Mouse (Mus musculus) intestine, postnatal 0 days (tissue): Measurements from ENCODE around the gene Kpnb1. TPM values are rescaled to one million over a fixed set of nuclear protein-coding genes. Genes with fewer than 3 reads are reported as not detected.

Experiments
- ATAC-seq: fragments of 200-750 bp; cut with Nextera tagmentation; 2 replicates; pipeline ENCODE4 v1.8.0; 2017; ENCODE audit warnings: mild to moderate bottlenecking, moderate TSS enrichment, moderate library complexity
- H3K27ac ChIP-seq: fragments of 300-500 bp; sonication (generic); 2 replicates; pipeline ENCODE4 v1.5.1; 2014; ENCODE audit warnings: mild to moderate bottlenecking, low read depth, low read length, moderate library complexity
- H3K27me3 ChIP-seq: fragments of 300-500 bp; sonication (generic); replicated peaks from 2 replicates; pipeline ENCODE4 v1.6.1; 2014; ENCODE audit warnings: low read length, mixed read lengths; ENCODE audit not compliant: control insufficient read depth, insufficient read depth
- H3K36me3 ChIP-seq: fragments of 300-500 bp; sonication (generic); 2 replicates; pipeline ENCODE4 v1.6.1; 2014; ENCODE audit warnings: mild to moderate bottlenecking, moderate library complexity; ENCODE audit not compliant: control insufficient read depth, insufficient read depth
- H3K4me1 ChIP-seq: fragments of 300-500 bp; sonication (generic); replicated peaks from 2 replicates; pipeline ENCODE4 v1.6.1; 2014; ENCODE audit warnings: antibody characterized with exemption, low read length, mixed read lengths; ENCODE audit not compliant: control insufficient read depth, insufficient read depth
- H3K4me2 ChIP-seq: fragments of 300-500 bp; sonication (generic); replicated peaks from 2 replicates; pipeline ENCODE4 v1.6.1; 2014; ENCODE audit warnings: low read depth, mild to moderate bottlenecking, moderate library complexity
- H3K4me3 ChIP-seq: fragments of 300-500 bp; sonication (generic); 2 replicates; pipeline ENCODE4 v1.5.1; 2014; ENCODE audit warnings: low read depth, low read length
- H3K9ac ChIP-seq: fragments of 300-500 bp; sonication (generic); 2 replicates; pipeline ENCODE4 v1.6.1; 2014; ENCODE audit warnings: mild to moderate bottlenecking, low read depth, low read length
- H3K9me3 ChIP-seq: fragments of 300-500 bp; sonication (generic); 2 replicates; pipeline ENCODE4 v1.6.1; 2016; ENCODE audit warnings: mixed run types; ENCODE audit not compliant: control insufficient read depth
- CTCF ChIP-seq: sonication (generic); IDR thresholded peaks from 2 replicates; pipeline ENCODE4 v1.5.1; 2016; ENCODE audit warnings: low read depth, mild to moderate bottlenecking, control low read depth, antibody characterized with exemption, moderate library complexity
- WGBS: fragments of 180-500 bp; shearing (Covaris S2); extraction: QIAGEN DNeasy Blood & Tissue Kit; methylation state at CpG from one replicate; pipeline ENCODE4 v1.1.7; 2014; 5-methylcytosine and 5-hydroxymethylcytosine counted together
- polyA plus RNA-seq: library from polyadenylated mRNA; unstranded; fragments of >200 nt; fragmentation: Nextera tagmentation; extraction: Ambion mirVana; gene quantifications from 2 replicates; pipeline ENCODE4 v1.2.1, GENCODE M21; 2015

The Kpnb1 gene
- polyA plus RNA-seq, 1 experiment from 2014 or later, result 17.5 TPM

DNA sequence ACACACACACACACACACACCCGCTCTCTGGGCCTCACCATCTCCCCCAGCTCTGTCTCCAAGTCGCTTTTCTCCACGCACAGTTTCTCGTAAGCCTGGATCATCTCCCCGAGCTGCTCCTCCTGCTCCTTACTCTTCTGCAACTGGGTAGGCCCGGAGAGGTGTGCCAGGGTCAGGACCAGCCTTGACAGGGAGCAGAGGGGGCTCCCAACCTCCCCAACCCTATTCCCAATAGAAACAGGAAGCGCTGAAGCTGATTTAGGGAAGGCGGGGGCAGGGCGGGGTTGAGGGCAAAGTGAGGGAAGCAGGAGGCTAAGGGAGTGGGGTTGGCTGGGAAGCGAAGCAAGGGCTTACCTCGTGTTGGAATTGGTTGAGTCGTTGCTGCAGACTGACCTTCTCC is 39.1 kb downstream of the Kpnb1 start:
- peaks cover 31% of the 10 kb centered on the region for H3K27me3 ChIP-seq
- H3K4me2 ChIP-seq, result peak overlapping the region; percentile 95; the same call in 1 of the 2 replicates
- no peak for ATAC-seq
- no peaks in the 10 kb centered on the region; the same call in 1 of the 2 replicates for H3K36me3 ChIP-seq
- no peaks in the 10 kb centered on the region for H3K9me3 ChIP-seq
- H3K4me3 ChIP-seq, result no peak overlapping the region
- H3K4me1 ChIP-seq, result no peaks in the 10 kb centered on the region
- 41% methylated on average over 12 of the region's 12 CpGs for WGBS
- H3K27ac ChIP-seq, result no peak overlapping the region
- H3K9ac ChIP-seq, result no peak overlapping the region
- no peak for TF ChIP-seq CTCF

DNA sequence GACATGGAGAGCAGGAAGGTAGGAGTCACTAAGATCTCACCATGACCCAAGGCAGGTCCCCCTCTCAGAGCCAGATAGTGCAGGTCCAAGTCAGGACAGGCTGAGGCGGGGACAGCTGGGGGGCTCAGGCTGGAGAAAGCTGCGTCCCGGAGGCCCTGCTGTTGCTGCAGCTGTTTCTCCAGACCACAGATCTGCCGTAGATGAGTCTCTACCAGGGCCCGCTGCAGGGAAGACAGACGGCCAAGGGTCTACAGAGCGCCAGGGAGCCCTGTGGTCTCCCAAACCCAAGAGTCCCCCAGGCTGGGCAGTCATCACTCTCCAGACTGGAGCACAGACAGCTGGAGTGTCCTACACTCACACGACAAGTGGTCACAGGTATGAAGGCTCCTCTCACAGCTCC is 40.3 kb downstream of the Kpnb1 start:
- no peaks in the 10 kb centered on the region for H3K9me3 ChIP-seq
- no peak for TF ChIP-seq CTCF
- H3K36me3 ChIP-seq, result no peaks in the 10 kb centered on the region; the same call in 1 of the 2 replicates
- H3K4me2 ChIP-seq, result no peak overlapping the region
- H3K27me3 ChIP-seq, result peaks cover 25% of the 10 kb centered on the region
- ATAC-seq, result no peak
- no peak overlapping the region for H3K4me3 ChIP-seq
- H3K27ac ChIP-seq, result no peak overlapping the region
- 82% methylated on average over 8 of the region's 8 CpGs for WGBS
- no peak overlapping the region for H3K9ac ChIP-seq
- no peaks in the 10 kb centered on the region for H3K4me1 ChIP-seq

DNA sequence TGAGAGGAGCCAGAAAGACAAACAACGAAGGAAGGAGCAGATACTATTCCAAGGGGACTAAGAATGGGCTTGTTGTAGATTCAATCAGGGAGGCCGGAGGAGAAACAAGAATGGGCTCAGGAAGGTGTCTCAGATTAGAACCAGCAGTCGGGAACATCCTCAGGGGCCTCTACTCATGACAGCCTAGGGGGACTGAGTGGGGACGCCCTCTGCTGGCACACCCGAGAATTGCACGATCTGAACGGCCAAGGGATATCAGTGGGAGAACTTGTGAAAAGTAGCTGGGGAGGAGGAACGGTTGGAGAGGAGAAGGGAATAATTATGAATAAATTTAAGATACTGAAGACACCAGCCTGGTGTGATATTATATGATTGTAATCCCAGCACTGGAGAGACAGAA is 41.0 kb downstream of the Kpnb1 start:
- Histone ChIP-seq H3K27me3 (peaks cover 28% of the 10 kb centered on the region; the same call in 1 of the 2 replicates), H3K4me1 (no peaks in the 10 kb centered on the region), H3K9ac (no peak overlapping the region), H3K4me2 (peak overlapping the region; percentile 30; the same call in 1 of the 2 replicates), H3K4me3 (no peak overlapping the region), H3K9me3 (no peaks in the 10 kb centered on the region), H3K27ac (no peak overlapping the region), H3K36me3 (no peaks in the 10 kb centered on the region; the same call in 1 of the 2 replicates)
- 6% methylated on average over 8 of the region's 8 CpGs for WGBS
- peak; percentile 89 for TF ChIP-seq CTCF
- ATAC-seq, result no peak

DNA sequence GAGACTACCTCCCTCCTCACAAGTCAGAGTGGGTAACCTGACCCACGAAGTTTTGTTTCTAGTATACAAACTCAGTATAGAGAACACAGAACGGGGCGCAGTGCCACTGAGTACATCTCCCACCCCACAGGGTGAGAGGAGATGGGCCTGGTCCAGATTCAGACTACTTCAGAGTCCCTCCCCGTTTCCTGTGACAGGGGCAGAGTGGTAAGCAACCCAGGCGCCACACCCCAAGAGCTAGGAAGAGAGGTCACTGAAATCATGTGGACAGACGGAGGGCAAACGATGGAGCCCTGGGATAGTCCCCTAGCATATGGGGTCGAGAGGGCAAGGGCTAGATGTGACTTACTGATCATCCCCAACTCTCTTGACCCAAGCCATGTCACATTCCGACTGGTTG is 41.7 kb downstream of the Kpnb1 start:
- TF ChIP-seq CTCF, result no peak
- Histone ChIP-seq H3K4me3 (no peak overlapping the region), H3K27ac (no peak overlapping the region), H3K4me1 (no peaks in the 10 kb centered on the region), H3K36me3 (no peaks in the 10 kb centered on the region; the same call in 1 of the 2 replicates), H3K27me3 (peaks cover 34% of the 10 kb centered on the region; the same call in 1 of the 2 replicates), H3K4me2 (0 out of 2 replicates have a peak overlapping the region, but pooled peaks have one; percentile 30), H3K9me3 (no peaks in the 10 kb centered on the region), H3K9ac (no peak overlapping the region)
- WGBS, result 52% methylated on average over 9 of the region's 9 CpGs
- no peak for ATAC-seq

DNA sequence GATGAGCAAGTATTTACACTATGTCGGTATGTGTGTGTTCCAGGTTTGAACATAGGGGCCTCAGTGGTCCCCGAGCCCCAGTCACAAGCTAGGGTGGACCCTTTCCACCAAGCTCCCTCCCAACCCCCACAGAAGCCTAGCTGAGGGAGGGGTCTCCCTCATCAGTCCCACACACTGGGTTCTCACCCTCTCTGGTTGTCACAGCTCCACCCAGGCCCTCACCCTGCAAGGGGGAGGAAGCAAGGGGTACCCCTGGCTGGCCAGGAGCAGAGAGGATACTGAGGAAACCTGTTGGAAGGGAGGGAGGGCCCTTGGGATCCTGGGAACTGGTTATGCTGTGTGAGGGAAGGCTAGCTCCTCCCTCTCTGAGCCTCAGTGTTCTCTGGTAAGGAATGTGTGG is 42.4 kb downstream of the Kpnb1 start:
- Histone ChIP-seq H3K4me2 (no peak overlapping the region), H3K27ac (no peak overlapping the region), H3K4me3 (no peak overlapping the region), H3K9ac (no peak overlapping the region), H3K36me3 (no peaks in the 10 kb centered on the region; the same call in 1 of the 2 replicates), H3K27me3 (peaks cover 31% of the 10 kb centered on the region; the same call in 1 of the 2 replicates), H3K4me1 (no peaks in the 10 kb centered on the region), H3K9me3 (no peaks in the 10 kb centered on the region)
- TF ChIP-seq CTCF, result no peak
- ATAC-seq, result no peak
- WGBS, result 72% methylated on average over 2 of the region's 2 CpGs

DNA sequence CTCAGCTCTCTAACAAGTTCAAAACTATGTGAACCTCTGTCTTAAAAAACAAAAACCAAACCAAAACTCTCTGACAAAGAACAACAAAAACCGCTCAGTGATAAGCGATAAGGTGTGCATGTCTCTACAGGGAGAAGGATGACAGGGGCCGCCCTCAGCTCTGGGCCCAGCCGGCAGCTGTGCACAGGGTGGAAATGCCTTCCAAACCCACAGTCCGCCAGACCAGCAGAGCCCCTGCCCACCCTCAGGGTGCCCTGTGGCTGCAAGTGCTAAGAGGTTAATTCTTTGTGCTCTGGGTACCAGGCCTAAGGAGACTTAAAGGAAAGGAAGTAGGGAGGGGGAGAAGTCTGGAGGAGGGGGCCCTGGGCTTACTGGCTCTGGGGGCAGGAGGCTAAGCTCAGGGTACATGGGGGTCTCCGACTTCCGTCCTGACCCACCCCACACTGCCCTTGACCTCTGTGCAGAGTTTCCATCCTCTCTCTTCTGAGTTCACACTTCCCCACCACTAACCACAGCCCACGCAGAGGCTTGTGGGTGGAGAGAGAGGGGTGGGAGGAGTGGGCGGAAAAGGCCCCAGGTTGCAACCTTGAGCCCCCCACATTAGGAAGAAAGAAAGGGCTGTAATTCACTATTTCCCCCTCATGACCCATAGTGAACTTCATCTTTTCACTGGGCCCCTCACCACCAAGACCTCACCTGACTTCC is 44.3 kb downstream of the Kpnb1 start:
- 78% methylated on average over 8 of the region's 9 CpGs for WGBS
- no peaks in the 10 kb centered on the region for H3K4me1 ChIP-seq
- no peak overlapping the region for H3K27ac ChIP-seq
- ATAC-seq, result no peak
- no peak overlapping the region for H3K4me2 ChIP-seq
- H3K9me3 ChIP-seq, result no peaks in the 10 kb centered on the region
- no peaks in the 10 kb centered on the region; the same call in 1 of the 2 replicates for H3K36me3 ChIP-seq
- H3K27me3 ChIP-seq, result peaks cover 38% of the 10 kb centered on the region
- TF ChIP-seq CTCF, result no peak
- no peak overlapping the region for H3K9ac ChIP-seq
- H3K4me3 ChIP-seq, result no peak overlapping the region
